Mouse (Mus musculus): Measurements from ENCODE around the gene Zdhhc19.

- TF ChIP-seq POLR2A (IDR thresholded peaks at IDR 0.05; ENCODE audit: control insufficient read depth, low read depth, low read length) (no peak), CTCF (IDR thresholded peaks at IDR 0.05; ENCODE audit: control insufficient read depth, insufficient read depth, insufficient replicate concordance, low read depth, low read length) (no peak)
Observed at GRCm38 (mm10) chr16:32502621-32503335, 6.7 kb downstream of the Zdhhc19 start.
